Mouse (Mus musculus): ENCODE data around the gene Kcnn1.

The Kcnn1 gene

GRCm38 (mm10) chr8:70865350-70866000, 2.4 kb upstream of the Kcnn1 start:
- peak; percentile 99 for DNase-seq

GRCm38 (mm10) chr8:70864712-70865221, 1.7 kb upstream of the Kcnn1 start:
- DNase-seq: no peak

GRCm38 (mm10) chr8:70863956-70864711, 1.1 kb upstream of the Kcnn1 start:
- DNase-seq: no peak

GRCm38 (mm10) chr8:70857516-70857915, 5.5 kb downstream of the Kcnn1 start:
- no peak for DNase-seq

GRCm38 (mm10) chr8:70856541-70857197, 6.4 kb downstream of the Kcnn1 start:
- peak; percentile 82 for DNase-seq

GRCm38 (mm10) chr8:70856028-70856427, 7.0 kb downstream of the Kcnn1 start:
- DNase-seq: no peak

GRCm38 (mm10) chr8:70853863-70854262, 9.2 kb downstream of the Kcnn1 start:
- DNase-seq: no peak

- DNase-seq: no peak
These were observed 10.3 kb downstream of the Kcnn1 start for GRCm38 (mm10) chr8:70852595-70853231.

- DNase-seq: no peak
These were observed 11.2 kb downstream of the Kcnn1 start for GRCm38 (mm10) chr8:70851837-70852236.

GRCm38 (mm10) chr8:70850947-70851346, 12.1 kb downstream of the Kcnn1 start:
- DNase-seq: no peak

- DNase-seq: no peak
These were observed 12.8 kb downstream of the Kcnn1 start for GRCm38 (mm10) chr8:70850132-70850845.

GRCm38 (mm10) chr8:70849333-70849990, 13.6 kb downstream of the Kcnn1 start:
- DNase-seq: no peak

GRCm38 (mm10) chr8:70846371-70847154, 16.5 kb downstream of the Kcnn1 start:
- no peak for DNase-seq

GRCm38 (mm10) chr8:70845108-70845507, 17.9 kb downstream of the Kcnn1 start:
- no peak for DNase-seq

GRCm38 (mm10) chr8:70844523-70844922, 18.5 kb downstream of the Kcnn1 start:
- DNase-seq: peak; percentile 87

- no peak for DNase-seq
These were observed 19.1 kb downstream of the Kcnn1 start for GRCm38 (mm10) chr8:70843941-70844340.

GRCm38 (mm10) chr8:70843214-70843773, 19.8 kb downstream of the Kcnn1 start:
- DNase-seq: no peak

GRCm38 (mm10) chr8:70842484-70842883, 20.6 kb downstream of the Kcnn1 start:
- DNase-seq: no peak

GRCm38 (mm10) chr8:70841147-70842072, 21.6 kb downstream of the Kcnn1 start:
- DNase-seq: peak; percentile 91

- no peak for DNase-seq
These were observed 22.5 kb downstream of the Kcnn1 start for GRCm38 (mm10) chr8:70840590-70840989.
